In genomic region chr10:79495886-79496285, GRCm38 (mm10) we compare ENCODE assay signal across 19 mouse cellular contexts. TPM values are rescaled to one million over a fixed set of nuclear protein-coding genes. Genes with fewer than 3 reads are reported as not detected.
"Had no signal": no experiment of that assay in that cellular context is flagged by ENCODE, and none has a peak within 500 bp of the region (broad histone marks: within the 10 kb centered on the region; RNA-seq: fewer than 3 reads in every experiment).

No protein-coding gene starts in this region.

- H3K27me3 ChIP-seq: limb, embryonic 13.5 days; midbrain, embryonic 13.5 days had no signal

- H3K27ac ChIP-seq: limb, embryonic 13.5 days; liver, embryonic 14.5 days; midbrain, embryonic 13.5 days had no signal

- H3K9ac ChIP-seq: limb, embryonic 13.5 days; liver, embryonic 14.5 days; midbrain, embryonic 13.5 days had no signal

- H3K9me3 ChIP-seq: midbrain, embryonic 13.5 days had no signal

- H3K4me1 ChIP-seq: limb, embryonic 13.5 days; midbrain, embryonic 13.5 days had no signal

- ATAC-seq: intestine, postnatal 0 days; midbrain, embryonic 13.5 days had no signal

- DNase-seq: left cerebral cortex, postnatal 4 days; lung, adult 18-20 months; lung, postnatal 36 days; right cerebral cortex, postnatal 25 days; thymus, postnatal 36 days had no signal

- H3K4me2 ChIP-seq: limb, embryonic 13.5 days; midbrain, embryonic 13.5 days had no signal

- H3K36me3 ChIP-seq: limb, embryonic 13.5 days; midbrain, embryonic 13.5 days had no signal

- H3K4me3 ChIP-seq: limb, embryonic 13.5 days; midbrain, embryonic 13.5 days had no signal

RNA-seq across cellular contexts. Expression of gene Vmn2r83, which starts 27.4 kb away (rescaled TPM):
- total RNA-seq: layer of hippocampus, adult 18-20 months; layer of hippocampus, postnatal 10 days; left cerebral cortex, postnatal 4 days; liver, adult 2 months; megakaryocyte progenitor cell, adult 5-6 weeks; midbrain, postnatal 0 days had no signal
- polyA plus RNA-seq: intestine, postnatal 0 days; limb, embryonic 13.5 days; liver, adult 2 months; liver, embryonic 14.5 days; lung, embryonic 16.5 days; midbrain, embryonic 13.5 days; midbrain, postnatal 0 days; neural tube, embryonic 14.5 days; small intestine, adult 2 months; stomach, embryonic 16.5 days; thymus, postnatal 0 days had no signal
